Mouse (Mus musculus): ENCODE measurements around the gene Col1a1. TPM values are rescaled to one million over a fixed set of nuclear protein-coding genes. Genes with fewer than 3 reads are reported as not detected.

Col1a1 gene
- total and polyA plus RNA-seq, 2 experiments from 2014 or later: 53.0 to 73.3 TPM

DNA sequence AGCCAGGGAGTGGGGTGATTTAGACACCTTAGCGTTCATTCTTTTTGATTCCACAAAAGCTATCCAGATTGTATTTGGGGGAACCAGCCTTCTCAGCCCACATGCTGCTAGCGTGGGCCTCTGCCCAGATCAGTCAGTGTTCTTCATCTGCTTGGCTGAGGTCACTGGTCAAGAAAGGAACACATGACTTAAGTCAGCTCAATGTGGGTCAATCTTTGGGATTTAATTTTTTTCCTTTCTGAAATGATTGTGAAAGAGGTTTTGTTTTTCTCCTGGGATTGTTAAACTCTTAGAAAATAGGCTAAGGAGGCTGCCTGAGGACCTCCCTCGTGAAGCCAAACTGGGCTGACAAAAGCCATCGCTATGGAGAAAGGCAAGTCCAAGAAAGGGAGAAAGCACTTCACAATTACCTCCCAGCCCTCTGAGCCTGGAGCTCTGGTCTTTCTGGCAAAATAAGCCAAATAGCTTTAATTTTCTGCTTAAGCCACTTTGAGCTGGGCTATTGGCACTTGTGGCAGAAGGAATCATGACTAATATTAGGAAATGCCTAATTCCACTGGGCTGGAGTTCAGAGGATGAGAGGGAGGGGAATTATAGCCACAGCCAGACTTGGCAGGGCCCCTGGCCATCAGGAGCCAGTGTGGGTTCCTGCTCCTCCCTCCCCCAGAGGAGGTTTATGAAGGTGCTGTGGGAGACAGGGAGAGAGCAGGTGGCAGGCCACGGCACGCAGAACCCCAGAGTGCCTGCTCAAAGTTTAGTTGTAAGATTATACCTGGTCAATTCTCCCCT is 22.5 kb upstream of the Col1a1 start:
- no peaks in the 10 kb centered on the region for H3K36me3 ChIP-seq (ENCODE audit: insufficient read depth, low read length)
- no peak for TF ChIP-seq CTCF (IDR thresholded peaks at IDR 0.05; ENCODE audit: low read depth)
- peak; percentile 34 for DNase-seq (ENCODE audit: low spot score)
- H3K4me2 ChIP-seq (ENCODE audit: low read depth, low read length): no peak overlapping the region
- peaks cover 7% of the 10 kb centered on the region; the same call in 1 of the 2 replicates for H3K4me1 ChIP-seq (ENCODE audit: insufficient read depth, low read length)
- no peaks in the 10 kb centered on the region for H3K27me3 ChIP-seq (ENCODE audit: insufficient read depth, low read length)
- no peak overlapping the region for H3K4me3 ChIP-seq (ENCODE audit: low read length)
- no peaks in the 10 kb centered on the region for H3K9me3 ChIP-seq (ENCODE audit: low read length)
- no peak for ATAC-seq
- H3K27ac ChIP-seq: peak overlapping the region; percentile 27
- no peak overlapping the region for H3K9ac ChIP-seq (replicated peaks; ENCODE audit: low read length)
- 46% methylated on average over 6 of the region's 6 CpGs for WGBS

DNA sequence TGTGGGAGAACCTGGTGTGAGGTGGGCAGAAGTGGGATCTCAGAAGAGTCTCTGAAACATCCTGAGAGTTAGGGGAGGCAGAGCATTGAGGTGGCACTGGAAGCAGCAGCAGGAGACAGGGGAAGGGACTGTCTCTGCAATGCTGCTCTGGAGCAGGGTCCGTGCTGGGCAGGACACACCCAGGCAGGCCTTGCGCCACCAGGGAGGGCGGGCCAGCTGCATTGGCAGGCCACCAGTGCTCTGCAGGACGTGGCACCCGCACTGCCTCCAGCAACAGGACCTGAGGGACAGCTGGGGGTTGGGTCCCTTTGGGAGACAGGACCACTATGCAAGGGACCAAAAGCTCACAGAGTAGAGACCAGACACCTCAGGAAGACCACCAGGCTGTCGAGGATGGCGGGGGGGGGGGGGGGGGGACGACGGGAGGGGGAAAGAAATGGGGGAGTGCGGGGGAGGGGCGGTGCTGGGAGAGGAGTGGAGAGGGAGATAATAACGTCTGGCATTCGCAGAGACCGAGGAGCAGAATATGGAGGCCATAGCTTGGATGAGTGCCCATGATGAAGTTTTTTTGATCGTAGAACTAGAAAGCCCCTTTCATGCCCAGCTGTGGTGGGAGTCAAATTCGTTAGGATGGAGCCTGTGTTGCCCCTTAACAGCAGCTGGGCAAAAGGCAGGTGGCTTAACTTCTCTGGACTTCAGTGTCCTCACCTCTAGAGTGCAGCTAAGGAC is 20.2 kb upstream of the Col1a1 start:
- 12% methylated on average over 12 of the region's 16 CpGs for WGBS
- H3K4me3 ChIP-seq (ENCODE audit: low read length): no peak overlapping the region
- H3K27ac ChIP-seq: no peak overlapping the region
- H3K9ac ChIP-seq (replicated peaks; ENCODE audit: low read length): no peak overlapping the region
- H3K4me1 ChIP-seq (ENCODE audit: insufficient read depth, low read length): peaks cover 7% of the 10 kb centered on the region; the same call in 1 of the 2 replicates
- H3K36me3 ChIP-seq (ENCODE audit: insufficient read depth, low read length): no peaks in the 10 kb centered on the region
- DNase-seq (ENCODE audit: low spot score): peak; percentile 30
- TF ChIP-seq CTCF (IDR thresholded peaks at IDR 0.05; ENCODE audit: low read depth): no peak
- H3K27me3 ChIP-seq (ENCODE audit: insufficient read depth, low read length): no peaks in the 10 kb centered on the region
- 0 out of 2 replicates have a peak overlapping the region, but pooled peaks have one; percentile 10 for H3K4me2 ChIP-seq (ENCODE audit: low read depth, low read length)
- ATAC-seq: peak; percentile 45; the same call in 1 of the 2 replicates
- no peaks in the 10 kb centered on the region for H3K9me3 ChIP-seq (ENCODE audit: low read length)

DNA sequence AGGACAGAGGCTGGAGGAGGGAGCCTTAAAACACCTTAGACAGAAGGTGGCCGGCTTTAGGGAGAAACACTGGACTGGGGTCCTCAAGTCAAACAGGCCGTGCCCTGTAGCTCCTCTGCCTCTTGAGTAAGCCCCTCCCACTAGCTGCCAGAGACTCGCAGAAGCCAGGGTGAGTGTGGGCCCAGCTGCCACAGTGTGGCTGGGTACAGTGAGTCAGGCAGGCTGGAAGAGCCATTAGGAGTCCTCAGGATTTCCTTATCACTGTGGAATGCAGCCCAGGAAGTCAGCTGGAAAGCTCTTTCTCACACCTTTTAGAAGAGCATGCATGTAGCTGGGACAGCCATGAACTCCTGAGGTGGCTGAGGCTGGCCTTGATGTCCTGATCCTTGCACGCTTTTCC is 19.5 kb upstream of the Col1a1 start:
- no peak for DNase-seq (ENCODE audit: low spot score)
- H3K27me3 ChIP-seq (ENCODE audit: insufficient read depth, low read length): no peaks in the 10 kb centered on the region
- no peak overlapping the region for H3K4me3 ChIP-seq (ENCODE audit: low read length)
- ATAC-seq: no peak
- no peak overlapping the region for H3K27ac ChIP-seq
- H3K9me3 ChIP-seq (ENCODE audit: low read length): no peaks in the 10 kb centered on the region
- WGBS: 36% methylated on average over 4 of the region's 4 CpGs
- no peak overlapping the region for H3K4me2 ChIP-seq (ENCODE audit: low read depth, low read length)
- H3K36me3 ChIP-seq (ENCODE audit: insufficient read depth, low read length): no peaks in the 10 kb centered on the region
- H3K4me1 ChIP-seq (ENCODE audit: insufficient read depth, low read length): peaks cover 7% of the 10 kb centered on the region; the same call in 1 of the 2 replicates
- no peak overlapping the region for H3K9ac ChIP-seq (replicated peaks; ENCODE audit: low read length)
- no peak for TF ChIP-seq CTCF (IDR thresholded peaks at IDR 0.05; ENCODE audit: low read depth)

DNA sequence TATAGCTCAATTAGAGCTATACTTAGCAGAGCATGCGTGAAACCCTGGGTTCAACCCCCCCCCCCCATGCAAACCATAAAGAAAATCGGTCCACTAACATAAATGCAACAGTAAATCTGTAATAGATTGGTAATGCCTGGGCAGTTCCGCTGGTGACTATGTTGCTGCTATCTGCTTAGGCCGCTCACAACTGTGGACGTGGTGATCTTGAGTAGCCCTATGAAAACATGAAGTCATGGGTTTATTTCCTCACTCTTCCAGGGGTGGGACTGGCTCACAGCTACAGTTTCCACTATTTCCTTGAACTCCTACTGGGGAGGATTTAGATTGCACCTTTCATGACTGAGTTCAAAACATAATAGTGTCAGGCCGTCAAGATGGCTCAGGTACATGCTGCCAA is 18.3 kb upstream of the Col1a1 start:
- no peak overlapping the region for H3K4me2 ChIP-seq (ENCODE audit: low read depth, low read length)
- ATAC-seq: no peak
- no peak for TF ChIP-seq CTCF (IDR thresholded peaks at IDR 0.05; ENCODE audit: low read depth)
- H3K9me3 ChIP-seq (ENCODE audit: low read length): no peaks in the 10 kb centered on the region
- no peaks in the 10 kb centered on the region for H3K27me3 ChIP-seq (ENCODE audit: insufficient read depth, low read length)
- H3K9ac ChIP-seq (replicated peaks; ENCODE audit: low read length): no peak overlapping the region
- no peak overlapping the region for H3K27ac ChIP-seq
- WGBS: 83% methylated on average over 6 of the region's 6 CpGs
- H3K36me3 ChIP-seq (ENCODE audit: insufficient read depth, low read length): no peaks in the 10 kb centered on the region
- no peak overlapping the region for H3K4me3 ChIP-seq (ENCODE audit: low read length)
- DNase-seq (ENCODE audit: low spot score): no peak
- peaks cover 7% of the 10 kb centered on the region; the same call in 1 of the 2 replicates for H3K4me1 ChIP-seq (ENCODE audit: insufficient read depth, low read length)

DNA sequence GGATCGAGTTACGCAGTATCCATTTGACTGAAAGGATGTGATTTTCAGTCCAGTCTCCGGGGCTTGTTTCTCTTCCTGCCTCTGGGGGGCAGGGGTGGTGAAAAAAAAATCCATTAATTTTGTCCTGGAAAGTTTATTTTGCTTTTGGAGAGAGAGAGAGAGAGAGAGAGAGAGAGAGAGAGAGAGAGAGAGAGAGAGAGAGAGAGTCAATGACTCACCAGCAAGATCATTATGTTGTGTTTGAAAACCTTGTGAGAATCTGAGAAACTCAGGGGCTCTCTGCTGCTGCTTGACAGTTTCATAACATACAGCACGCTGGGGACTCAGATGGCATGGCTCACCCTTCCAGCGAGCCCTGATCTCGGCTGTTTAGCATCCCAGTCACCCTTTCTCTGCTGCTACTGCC is 15.0 kb upstream of the Col1a1 start:
- no peaks in the 10 kb centered on the region for H3K36me3 ChIP-seq (ENCODE audit: insufficient read depth, low read length)
- 39% methylated on average over 6 of the region's 6 CpGs for WGBS
- H3K4me2 ChIP-seq (ENCODE audit: low read depth, low read length): no peak overlapping the region
- H3K9ac ChIP-seq (replicated peaks; ENCODE audit: low read length): no peak overlapping the region
- no peak overlapping the region for H3K4me3 ChIP-seq (ENCODE audit: low read length)
- ATAC-seq (no peak), DNase-seq (ENCODE audit: low spot score) (no peak)
- TF ChIP-seq CTCF (IDR thresholded peaks at IDR 0.05; ENCODE audit: low read depth): no peak
- no peaks in the 10 kb centered on the region for H3K27me3 ChIP-seq (ENCODE audit: insufficient read depth, low read length)
- H3K4me1 ChIP-seq (ENCODE audit: insufficient read depth, low read length): no peaks in the 10 kb centered on the region
- no peak overlapping the region for H3K27ac ChIP-seq
- H3K9me3 ChIP-seq (ENCODE audit: low read length): no peaks in the 10 kb centered on the region

DNA sequence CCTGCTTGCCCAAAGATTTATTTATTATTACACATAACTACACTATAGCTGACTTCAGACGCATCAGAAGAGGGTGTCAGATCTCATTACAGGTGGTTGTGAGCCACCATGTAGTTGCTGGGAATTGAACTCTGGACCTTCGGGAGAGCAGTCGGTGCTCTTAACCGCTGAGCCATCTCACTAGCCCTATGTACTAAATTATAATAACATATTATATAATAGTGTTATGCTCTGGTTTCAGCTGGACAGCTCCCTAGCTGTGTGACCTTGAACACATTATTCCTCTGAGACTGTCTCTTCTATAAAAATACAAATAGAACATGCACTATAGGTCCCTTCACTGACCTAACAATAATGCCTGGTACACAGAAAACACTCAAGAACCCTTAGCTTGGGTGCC is 11.0 kb upstream of the Col1a1 start:
- no peaks in the 10 kb centered on the region for H3K9me3 ChIP-seq (ENCODE audit: low read length)
- H3K27me3 ChIP-seq (ENCODE audit: insufficient read depth, low read length): no peaks in the 10 kb centered on the region
- DNase-seq (ENCODE audit: low spot score): no peak
- TF ChIP-seq CTCF (IDR thresholded peaks at IDR 0.05; ENCODE audit: low read depth): no peak
- H3K27ac ChIP-seq: no peak overlapping the region
- H3K4me1 ChIP-seq (ENCODE audit: insufficient read depth, low read length): no peaks in the 10 kb centered on the region
- no peak for ATAC-seq
- H3K4me2 ChIP-seq (ENCODE audit: low read depth, low read length): no peak overlapping the region
- H3K9ac ChIP-seq (replicated peaks; ENCODE audit: low read length): no peak overlapping the region
- H3K4me3 ChIP-seq (ENCODE audit: low read length): no peak overlapping the region
- no peaks in the 10 kb centered on the region for H3K36me3 ChIP-seq (ENCODE audit: insufficient read depth, low read length)
- 95% methylated on average over 4 of the region's 4 CpGs for WGBS

Measured in hindbrain, postnatal 0 days (tissue).